Mouse (Mus musculus): Measurements from ENCODE around the gene Kbtbd6.

DNA sequence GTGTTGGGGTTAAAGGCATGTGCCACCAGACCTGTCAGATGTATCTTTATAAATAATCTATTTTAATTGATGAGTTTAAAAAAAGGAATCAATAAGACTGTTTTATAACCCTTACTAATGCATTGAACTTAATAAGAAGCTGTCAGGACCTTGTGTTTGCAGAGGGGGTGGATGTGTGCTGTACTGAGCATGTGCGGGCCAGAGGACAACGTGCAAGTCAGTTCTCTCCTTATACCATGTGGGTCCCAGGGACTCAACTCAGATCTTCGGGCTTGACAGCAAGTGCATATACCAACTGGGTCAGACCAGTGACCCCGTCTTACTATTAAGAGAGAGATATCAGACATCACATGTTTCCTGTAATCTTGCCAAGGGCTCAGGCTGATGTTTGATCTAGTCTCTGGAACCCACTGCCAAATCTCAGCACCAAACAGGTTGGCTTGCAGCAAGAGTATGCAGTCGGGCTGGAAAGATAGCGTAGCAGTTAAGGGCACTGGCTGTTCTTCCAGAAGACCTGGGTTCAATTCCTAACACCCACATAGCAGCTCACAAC, 42.3 kb upstream of the Kbtbd6 start:
- TF ChIP-seq CTCF (IDR thresholded peaks at IDR 0.05; ENCODE audit: borderline replicate concordance, control insufficient read depth, extremely low read depth, insufficient read depth, low read length, poor library complexity) (no peak), POLR2A (IDR thresholded peaks at IDR 0.05; ENCODE audit: control insufficient read depth, extremely low read depth, insufficient read depth, low read length, poor library complexity) (no peak)

Data from thymus, adult 2 months (tissue).